Mouse (Mus musculus) spleen, adult 2 months (tissue): Measurements from ENCODE around the gene Prdm1. TPM values are rescaled to one million over a fixed set of nuclear protein-coding genes. Genes with fewer than 3 reads are reported as not detected.
A peak's percentile ranks its signal among the peaks of the same experiment; 100 is the strongest.

Experiments used
- DNase-seq, 2 experiments: peaks; one replicate each; pipeline versions ENCODE4 v3.0.0 to v3.0.0-alpha.2; 2012 to 2021; ENCODE audit warnings: low spot score in 2 of 2, low read depth in 1 of 2
- H3K27ac ChIP-seq: fragments of 200-500 bp; 2 replicates; pipeline ENCODE4 v1.5.1; 2012; ENCODE audit warnings: low read length, inconsistent platforms; ENCODE audit not compliant: insufficient read depth
- H3K27me3 ChIP-seq: fragments of 200-500 bp; 2 replicates; pipeline ENCODE4 v1.6.1; 2012; ENCODE audit warnings: mild to moderate bottlenecking, moderate library complexity, low read length, inconsistent platforms; ENCODE audit not compliant: control insufficient read depth, insufficient read depth
- H3K36me3 ChIP-seq: fragments of 200-500 bp; 2 replicates; pipeline ENCODE4 v1.6.1; 2012; ENCODE audit warnings: mild to moderate bottlenecking, low read length, inconsistent platforms; ENCODE audit not compliant: control insufficient read depth, insufficient read depth
- H3K4me1 ChIP-seq: fragments of 200-500 bp; 2 replicates; pipeline ENCODE4 v1.6.1; 2011; ENCODE audit warnings: inconsistent platforms; ENCODE audit not compliant: control insufficient read depth, insufficient read depth, insufficient read length
- H3K4me3 ChIP-seq: fragments of 200-500 bp; 2 replicates; pipeline ENCODE4 v1.5.1; 2011; ENCODE audit warnings: mild to moderate bottlenecking, inconsistent platforms; ENCODE audit not compliant: insufficient read depth, insufficient read length; ENCODE audit errors: extremely low read depth
- CTCF ChIP-seq: fragments of 200-500 bp; IDR thresholded peaks from 2 replicates; pipeline ENCODE4 v1.5.1; 2011; ENCODE audit warnings: mild to moderate bottlenecking, inconsistent platforms; ENCODE audit not compliant: insufficient read depth, insufficient read length, insufficient replicate concordance; ENCODE audit errors: extremely low read depth
- POLR2A ChIP-seq: fragments of 200-500 bp; IDR thresholded peaks from 2 replicates; pipeline ENCODE4 v1.6.1; 2011; ENCODE audit warnings: low read depth, low read length, inconsistent platforms
- WGBS: fragments of 180-500 bp; shearing (Covaris S2); methylation state at CpG from one replicate; pipeline ENCODE4 v1.1.7; 2018; 5-methylcytosine and 5-hydroxymethylcytosine counted together
- polyA plus RNA-seq: library from polyadenylated mRNA; depleted of rRNA; stranded (reverse); fragments of >200 nt; gene quantifications from 2 replicates; pipeline ENCODE4 v1.2.3, GENCODE M21; 2012

Prdm1 gene
- polyA plus RNA-seq, 1 experiment = 2.8 TPM

GRCm38 (mm10) chr10:44493818-44494492, 34.3 kb downstream of the Prdm1 start:
- H3K36me3 ChIP-seq = no peaks in the 10 kb centered on the region
- 84% methylated on average over 15 of the region's 15 CpGs for WGBS
- H3K27me3 ChIP-seq = no peaks in the 10 kb centered on the region
- no peak for DNase-seq
- no peak overlapping the region for H3K27ac ChIP-seq
- H3K4me3 ChIP-seq = no peak overlapping the region
- H3K4me1 ChIP-seq = peaks cover 3% of the 10 kb centered on the region; the same call in 1 of the 2 replicates
- no peak for TF ChIP-seq CTCF
- no peak for TF ChIP-seq POLR2A

- no peaks in the 10 kb centered on the region for H3K27me3 ChIP-seq
- no peak overlapping the region for H3K27ac ChIP-seq
- H3K4me3 ChIP-seq = no peak overlapping the region
- peaks cover 3% of the 10 kb centered on the region; the same call in 1 of the 2 replicates for H3K4me1 ChIP-seq
- TF ChIP-seq CTCF (no peak), POLR2A (no peak)
- no peaks in the 10 kb centered on the region for H3K36me3 ChIP-seq
- DNase-seq = no peak
- WGBS = 93% methylated on average over 8 of the region's 8 CpGs
Measured at GRCm38 (mm10) chr10:44492815-44493525, 35.3 kb downstream of the Prdm1 start.

GRCm38 (mm10) chr10:44490899-44491422, 37.3 kb downstream of the Prdm1 start:
- Histone ChIP-seq H3K4me1 (peaks cover 3% of the 10 kb centered on the region; the same call in 1 of the 2 replicates), H3K27me3 (no peaks in the 10 kb centered on the region), H3K36me3 (no peaks in the 10 kb centered on the region), H3K27ac (no peak overlapping the region), H3K4me3 (no peak overlapping the region)
- no peak for TF ChIP-seq POLR2A
- TF ChIP-seq CTCF = no peak
- 87% methylated on average over 5 of the region's 5 CpGs for WGBS
- no peak for DNase-seq

GRCm38 (mm10) chr10:44487132-44487531, 41.2 kb downstream of the Prdm1 start:
- H3K4me3 ChIP-seq = no peak overlapping the region

GRCm38 (mm10) chr10:44484077-44484476, 44.2 kb downstream of the Prdm1 start:
- Histone ChIP-seq H3K4me3 (no peak overlapping the region), H3K4me1 (peaks cover 9% of the 10 kb centered on the region), H3K27me3 (no peaks in the 10 kb centered on the region), H3K27ac (no peak overlapping the region), H3K36me3 (no peaks in the 10 kb centered on the region)
- DNase-seq = no peak
- TF ChIP-seq CTCF = no peak
- TF ChIP-seq POLR2A = no peak
- WGBS = 92% methylated on average over 5 of the region's 5 CpGs

More at GRCm38 (mm10) chr10:44487132-44487531, 41.2 kb downstream of the Prdm1 start:
- no peaks in the 10 kb centered on the region for H3K36me3 ChIP-seq
- H3K27me3 ChIP-seq = no peaks in the 10 kb centered on the region
- peaks cover 12% of the 10 kb centered on the region for H3K4me1 ChIP-seq
- WGBS = 79% methylated on average over 10 of the region's 11 CpGs
- no peak overlapping the region for H3K27ac ChIP-seq
- no peak for DNase-seq
- TF ChIP-seq CTCF (no peak), POLR2A (no peak)

GRCm38 (mm10) chr10:44483116-44483515, 45.2 kb downstream of the Prdm1 start:
- Histone ChIP-seq H3K4me3 (no peak overlapping the region), H3K4me1 (peaks cover 9% of the 10 kb centered on the region), H3K27ac (no peak overlapping the region), H3K27me3 (no peaks in the 10 kb centered on the region), H3K36me3 (no peaks in the 10 kb centered on the region)
- WGBS = 34% methylated on average over 6 of the region's 6 CpGs
- DNase-seq = peak; percentile 19 to 39
- TF ChIP-seq CTCF (no peak), POLR2A (no peak)

- no peaks in the 10 kb centered on the region for H3K36me3 ChIP-seq
- peaks cover 9% of the 10 kb centered on the region for H3K4me1 ChIP-seq
- H3K27ac ChIP-seq = no peak overlapping the region
- DNase-seq = no peak
- TF ChIP-seq POLR2A (no peak), CTCF (no peak)
- no peak overlapping the region for H3K4me3 ChIP-seq
- WGBS = 85% methylated on average over 5 of the region's 5 CpGs
- no peaks in the 10 kb centered on the region for H3K27me3 ChIP-seq
Measured at GRCm38 (mm10) chr10:44481379-44481778, 46.9 kb downstream of the Prdm1 start.
